Mouse (Mus musculus) heart, adult 2 months (tissue): ENCODE measurements at regions not wholly inside any gene's neighbourhood (a gene's known extent, or its start where the extent isn't known, plus 50 kb on each side); places are given as distances from the start of the nearest gene placed in this dataset.
A peak's percentile ranks its signal among the peaks of the same experiment; 100 is the strongest.

Source experiments
- DNase-seq, 2 experiments: peaks; one replicate each; pipeline ENCODE4 v3.0.0; 2021
- H3K27ac ChIP-seq: fragments of 200-600 bp; 2 replicates; pipeline ENCODE4 v1.8.1; 2022
- H3K27me3 ChIP-seq: fragments of 200-500 bp; 2 replicates; pipeline ENCODE4 v1.6.1; 2012; ENCODE audit warnings: mild to moderate bottlenecking, low read length, inconsistent platforms, mixed read lengths; ENCODE audit not compliant: control insufficient read depth, insufficient read depth
- H3K36me3 ChIP-seq: fragments of 200-500 bp; 2 replicates; pipeline ENCODE4 v1.6.1; 2012; ENCODE audit warnings: low read length, inconsistent platforms; ENCODE audit not compliant: control insufficient read depth, insufficient read depth
- H3K4me1 ChIP-seq: fragments of 200-500 bp; 2 replicates; pipeline ENCODE4 v1.6.1; 2011; ENCODE audit warnings: low read length; ENCODE audit not compliant: control insufficient read depth, insufficient read depth
- H3K4me3 ChIP-seq: fragments of 200-600 bp; 2 replicates; pipeline ENCODE4 v1.8.1; 2022
- H3K79me2 ChIP-seq: fragments of 200-500 bp; replicated peaks from 2 replicates; pipeline ENCODE4 v1.6.1; 2012; ENCODE audit warnings: mild to moderate bottlenecking, inconsistent platforms, low read length, moderate library complexity, mixed read lengths; ENCODE audit not compliant: control insufficient read depth, insufficient read depth
- H3K9ac ChIP-seq: fragments of 200-500 bp; 2 replicates; pipeline ENCODE4 v1.6.1; 2012; ENCODE audit warnings: low read depth, mild to moderate bottlenecking, control low read depth, inconsistent platforms, low read length, mixed read lengths
- CTCF ChIP-seq: fragments of 200-600 bp; IDR thresholded peaks from 2 replicates; pipeline ENCODE4 v1.8.1; 2022; ENCODE audit warnings: antibody characterized with exemption, mild to moderate bottlenecking, moderate library complexity
- EP300 ChIP-seq: fragments of 200-500 bp; IDR thresholded peaks from 2 replicates; pipeline ENCODE4 v1.6.1; 2011; ENCODE audit warnings: low read depth, low read length, control low read depth; ENCODE audit not compliant: insufficient read depth
- POLR2A ChIP-seq: fragments of 200-500 bp; IDR thresholded peaks from 2 replicates; pipeline ENCODE4 v1.6.1; 2011; ENCODE audit warnings: mild to moderate bottlenecking, low read depth, low read length, control low read depth; ENCODE audit not compliant: insufficient read depth
- WGBS: fragments of 180-500 bp; shearing (Covaris S2); methylation state at CpG from one replicate; pipeline ENCODE4 v1.1.7; 2018; 5-methylcytosine and 5-hydroxymethylcytosine counted together
- intact Hi-C: fragments of 180-260 bp; cut with DNase I; formaldehyde crosslinking; loops from one replicate; pipeline ENCODE4 v1.15.1; 2025

GRCm38 (mm10) chr1:98350095-98350549 lies 70.8 kb upstream of the Slco6d1 start:
- WGBS = 25% methylated on average over 4 of the region's 4 CpGs
- Histone ChIP-seq H3K27me3 (no peaks in the 10 kb centered on the region), H3K36me3 (no peaks in the 10 kb centered on the region), H3K9ac (no peak overlapping the region), H3K27ac (no peak overlapping the region), H3K79me2 (no peaks in the 10 kb centered on the region), H3K4me3 (no peak overlapping the region), H3K4me1 (no peaks in the 10 kb centered on the region)
- DNase-seq = no peak
- intact Hi-C loops = loop anchor here (1.0 kb wide), 1 partner anchor 541 kb away; no protein-coding TSS in a partner anchor
- TF ChIP-seq POLR2A (no peak), CTCF (peak; percentile 76)

- no peak overlapping the region for H3K4me3 ChIP-seq
- 68% methylated on average over 2 of the region's 2 CpGs for WGBS
Observed at GRCm38 (mm10) chr1:98350725-98351124, 70.2 kb upstream of the Slco6d1 start.

GRCm38 (mm10) chr1:98351530-98351929 lies 69.4 kb upstream of the Slco6d1 start:
- intact Hi-C loops = no loop called here
- TF ChIP-seq CTCF = no peak
- no peak for TF ChIP-seq POLR2A
- no peak for TF ChIP-seq EP300
- WGBS = 76% methylated on average over 2 of the region's 2 CpGs
- Histone ChIP-seq H3K36me3 (no peaks in the 10 kb centered on the region), H3K9ac (no peak overlapping the region), H3K4me1 (no peaks in the 10 kb centered on the region), H3K79me2 (no peaks in the 10 kb centered on the region), H3K4me3 (no peak overlapping the region), H3K27ac (no peak overlapping the region), H3K27me3 (no peaks in the 10 kb centered on the region)
- no peak for DNase-seq

More at GRCm38 (mm10) chr1:98350725-98351124, 70.2 kb upstream of the Slco6d1 start:
- Histone ChIP-seq H3K27ac (no peak overlapping the region), H3K9ac (no peak overlapping the region), H3K4me1 (no peaks in the 10 kb centered on the region), H3K36me3 (no peaks in the 10 kb centered on the region), H3K27me3 (no peaks in the 10 kb centered on the region), H3K79me2 (no peaks in the 10 kb centered on the region)
- TF ChIP-seq POLR2A (no peak), EP300 (no peak), CTCF (no peak)
- DNase-seq = no peak
- intact Hi-C loops = loop anchor here (1.0 kb wide), 1 partner anchor 541 kb away; no protein-coding TSS in a partner anchor
